Mouse (Mus musculus): ENCODE measurements around the gene Plpp3. TPM values are rescaled to one million over a fixed set of nuclear protein-coding genes. Genes with fewer than 3 reads are reported as not detected.

Plpp3 gene
- total RNA-seq, 2 experiments from 2014 or later: 110 to 114 TPM

DNA sequence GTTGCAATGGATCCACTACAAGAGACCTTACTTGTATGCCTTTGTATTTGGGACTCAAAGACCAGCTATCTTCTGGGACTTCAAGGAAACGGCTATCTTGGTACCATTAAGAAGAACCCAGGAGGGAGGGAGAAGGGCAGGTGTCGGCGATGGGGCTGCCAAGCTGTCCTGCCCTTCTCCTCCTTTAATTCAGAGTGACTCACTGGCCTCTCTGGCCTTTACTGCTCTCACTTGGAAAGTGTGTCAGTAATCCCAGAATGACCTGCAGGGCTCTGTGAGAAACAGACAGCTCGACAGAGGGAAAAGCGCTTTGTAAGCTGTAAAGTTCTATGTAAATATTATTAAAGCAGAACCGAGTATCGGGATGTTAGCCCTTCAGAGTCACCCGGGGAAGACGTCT is 46.9 kb downstream of the Plpp3 start:
- intact Hi-C loops (cut with DNase I): loop anchor here (5.0 kb wide), 1 partner anchor 47 kb away; the partner anchor contains the start of gene Plpp3
- no peak for DNase-seq (ENCODE audit: extremely low spot score in 1 of 2, low spot score in 2 of 2)

DNA sequence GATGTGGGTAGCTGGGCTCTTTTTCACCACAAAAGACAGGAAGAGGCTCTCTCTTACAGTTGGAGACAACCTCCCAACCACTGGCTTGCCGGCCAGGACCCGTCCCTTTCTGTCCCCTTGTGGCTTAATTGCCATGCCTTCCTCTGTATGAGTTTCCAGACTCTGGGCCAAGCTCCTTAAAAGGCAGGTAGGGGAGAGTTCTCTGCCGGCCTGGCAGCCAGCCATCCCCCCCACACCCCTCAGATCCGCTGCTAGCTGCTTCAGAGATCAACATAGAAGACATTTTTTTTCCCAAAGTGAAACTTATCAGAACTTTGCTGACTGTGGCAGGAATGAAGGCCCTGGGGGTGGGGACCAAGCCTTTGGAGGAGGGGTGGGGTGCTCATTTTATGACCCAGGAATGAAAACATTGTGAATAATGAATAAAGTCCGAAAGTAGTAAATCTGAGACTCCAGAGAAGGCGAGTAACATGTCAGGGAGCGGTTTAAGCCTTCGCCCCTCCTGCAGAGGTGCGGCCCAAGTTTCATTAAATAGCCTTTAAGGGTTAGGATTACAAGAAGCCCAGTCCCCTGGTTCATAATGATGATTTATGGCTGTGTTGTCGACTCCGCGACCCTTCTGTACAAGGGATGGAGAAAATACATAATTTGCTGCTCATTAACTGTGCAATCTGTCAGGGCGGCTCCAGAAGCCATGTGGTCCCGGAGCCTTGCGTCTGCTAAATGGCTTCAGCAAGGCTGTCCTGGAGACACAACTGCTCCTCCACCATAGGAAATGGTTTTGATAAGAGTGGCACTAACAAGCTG is 48.1 kb downstream of the Plpp3 start:
- intact Hi-C loops (cut with DNase I): no loop called here
- DNase-seq (ENCODE audit: extremely low spot score in 1 of 2, low spot score in 2 of 2): no peak

DNA sequence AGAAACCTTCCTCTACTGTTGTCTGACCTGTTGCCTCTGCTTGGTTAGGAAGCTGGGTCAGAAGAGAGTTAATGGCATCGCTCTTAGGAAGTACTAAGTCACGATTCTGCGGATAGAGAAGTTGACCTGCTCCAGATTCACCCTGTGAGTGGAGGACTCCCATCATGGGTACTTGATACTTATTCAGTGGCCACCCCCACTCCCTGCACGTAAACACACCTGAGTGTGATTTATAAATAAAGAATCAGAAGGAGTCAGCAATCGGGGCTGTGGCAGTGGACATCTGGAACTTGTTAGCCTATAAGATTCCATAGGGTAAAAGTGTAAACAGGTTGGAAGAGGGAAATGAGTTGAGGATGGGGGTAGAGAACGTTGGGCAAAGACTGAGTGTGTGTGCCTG is 49.0 kb downstream of the Plpp3 start:
- intact Hi-C loops (cut with DNase I): no loop called here
- DNase-seq (ENCODE audit: extremely low spot score in 1 of 2, low spot score in 2 of 2): no peak

DNA sequence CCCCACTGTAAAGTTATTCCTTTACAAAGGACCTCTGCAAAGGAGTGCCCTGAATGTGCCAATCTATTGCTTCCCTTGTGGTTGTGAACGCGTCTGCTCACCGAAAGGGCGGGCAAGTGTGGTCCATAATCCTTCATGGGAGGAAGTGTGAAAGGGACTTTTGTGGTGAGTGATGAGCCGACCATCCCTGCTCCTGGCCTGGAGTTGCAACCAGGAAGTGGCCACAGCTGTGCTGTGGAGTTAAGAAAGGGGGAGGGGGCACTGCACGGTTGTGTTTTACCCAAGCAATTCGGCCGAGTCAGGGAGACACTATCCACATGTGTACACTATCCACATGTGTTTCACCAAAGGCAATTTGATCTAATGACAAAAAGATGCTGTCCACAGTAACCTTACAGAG is 49.8 kb downstream of the Plpp3 start:
- intact Hi-C loops (cut with DNase I): no loop called here

DNA sequence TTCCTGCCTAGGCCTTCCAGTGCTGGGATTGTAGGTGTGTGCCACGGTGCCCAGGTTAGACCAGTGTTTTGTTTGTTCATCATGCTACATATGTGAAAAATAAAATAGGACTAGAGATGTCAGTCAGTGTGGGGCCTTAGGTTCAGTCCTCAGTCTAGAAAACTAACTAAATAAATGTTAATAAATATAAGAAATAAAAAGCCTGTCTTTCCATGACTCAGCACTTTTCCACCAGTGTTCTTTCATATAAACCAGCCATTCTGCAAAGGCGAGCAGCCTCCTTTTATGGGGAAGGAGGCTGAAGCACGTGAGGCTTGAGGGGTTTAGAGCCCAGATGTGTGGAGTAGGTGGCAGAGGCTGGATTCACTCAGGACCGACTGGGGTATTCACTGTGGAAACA is 50.5 kb downstream of the Plpp3 start:
- intact Hi-C loops (cut with DNase I): no loop called here

More for the DNA sequence above, 49.8 kb downstream of the Plpp3 start:
- DNase-seq (ENCODE audit: extremely low spot score in 1 of 2, low spot score in 2 of 2): no peak

DNA sequence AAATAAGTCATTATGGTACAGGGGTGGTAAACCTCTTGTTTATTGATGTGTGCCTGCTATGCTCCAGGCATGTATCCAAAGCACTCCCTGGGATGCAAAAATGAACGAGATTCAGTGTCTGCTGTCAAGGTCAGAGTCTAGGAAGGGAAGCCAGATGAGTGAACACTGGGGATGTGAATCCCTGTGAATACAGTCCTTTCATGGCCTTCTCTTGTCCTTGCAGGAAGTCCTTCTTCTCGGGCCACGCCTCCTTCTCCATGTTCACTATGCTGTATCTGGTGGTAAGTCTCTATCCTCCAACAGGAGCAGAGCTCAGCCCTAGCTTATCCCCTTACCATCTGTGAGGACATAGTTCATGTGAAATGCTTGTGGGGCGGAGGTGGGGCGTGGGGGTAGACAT is 51.8 kb downstream of the Plpp3 start:
- intact Hi-C loops (cut with DNase I): no loop called here
- no peak for DNase-seq (ENCODE audit: extremely low spot score in 1 of 2, low spot score in 2 of 2)

More for the DNA sequence above, 50.5 kb downstream of the Plpp3 start:
- no peak for DNase-seq (ENCODE audit: extremely low spot score in 1 of 2, low spot score in 2 of 2)

DNA sequence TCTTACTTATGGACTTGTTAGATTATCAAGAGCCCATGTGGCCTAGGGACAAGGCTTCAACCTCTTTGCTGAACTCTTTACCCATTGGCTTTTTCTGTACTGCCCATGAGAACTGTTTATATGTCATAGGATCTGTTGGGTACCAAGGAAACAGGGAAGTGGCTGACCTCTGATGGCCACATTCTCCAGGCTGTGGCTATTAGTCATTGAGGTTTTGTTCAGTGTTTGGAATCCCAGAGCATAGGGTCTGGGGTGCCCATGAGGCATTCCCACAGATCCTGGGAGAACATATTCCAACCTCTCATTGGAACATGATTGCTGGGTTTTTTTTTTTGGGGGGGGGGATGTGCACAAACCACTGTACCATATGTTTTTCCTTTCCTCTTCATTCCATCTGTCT is 56.2 kb downstream of the Plpp3 start:
- intact Hi-C loops (cut with DNase I): no loop called here
- no peak for DNase-seq (ENCODE audit: extremely low spot score in 1 of 2, low spot score in 2 of 2)

DNA sequence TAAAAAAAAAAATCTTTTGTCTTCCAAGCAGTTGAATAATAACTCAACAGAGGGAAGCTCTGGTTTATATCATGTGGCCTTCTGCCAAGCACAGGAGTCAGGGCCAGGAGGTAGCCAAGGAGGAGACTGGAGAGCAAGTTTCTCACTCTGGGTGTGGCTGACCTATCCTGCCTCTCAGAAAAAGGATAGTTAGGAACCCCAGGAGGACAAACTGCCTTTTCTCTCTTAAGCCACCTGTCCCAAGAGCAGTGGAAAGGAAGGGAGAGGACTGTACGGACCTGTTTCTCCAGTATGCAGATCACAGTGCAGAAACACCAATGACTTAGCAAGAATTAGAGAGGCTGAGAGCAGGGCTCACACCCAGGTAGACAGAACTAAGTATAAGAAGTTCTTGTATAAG is 57.3 kb downstream of the Plpp3 start:
- DNase-seq (ENCODE audit: extremely low spot score in 1 of 2, low spot score in 2 of 2): no peak
- intact Hi-C loops (cut with DNase I): no loop called here

DNA sequence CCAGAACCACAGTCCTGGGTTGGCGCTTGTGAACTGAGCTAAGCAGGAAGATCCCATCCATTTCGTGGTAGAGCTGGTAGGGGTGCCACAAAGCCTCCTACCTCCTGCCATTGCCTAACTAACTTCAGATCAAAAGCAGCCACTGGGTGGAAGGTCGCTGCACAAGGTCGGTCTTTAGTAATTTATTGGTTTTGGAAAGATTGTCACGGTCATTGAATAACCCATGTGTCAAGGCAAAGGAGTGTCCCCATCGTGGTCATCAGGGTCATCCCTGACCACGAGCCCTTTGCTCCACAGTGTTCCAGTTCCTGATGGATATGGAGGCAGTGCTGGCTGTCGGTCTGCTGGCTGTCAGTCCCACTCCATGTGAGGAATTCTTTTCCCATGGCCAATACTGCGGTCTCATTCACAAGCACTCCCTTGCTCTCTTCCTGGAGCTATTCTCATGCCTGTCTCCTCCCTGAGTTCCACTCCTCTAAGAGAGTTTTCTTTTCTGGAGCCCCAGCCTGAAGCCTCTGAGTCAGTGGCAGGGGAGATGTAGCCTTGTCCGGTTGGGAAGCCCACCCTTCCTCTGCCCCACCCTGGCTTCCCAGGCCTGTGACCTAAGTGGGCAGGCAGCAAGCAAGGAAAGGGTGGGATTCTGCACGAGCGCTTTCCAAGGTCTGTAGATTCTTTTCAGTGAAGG is 58.7 kb downstream of the Plpp3 start:
- intact Hi-C loops (cut with DNase I): no loop called here
- DNase-seq (ENCODE audit: extremely low spot score in 1 of 2, low spot score in 2 of 2): no peak

DNA sequence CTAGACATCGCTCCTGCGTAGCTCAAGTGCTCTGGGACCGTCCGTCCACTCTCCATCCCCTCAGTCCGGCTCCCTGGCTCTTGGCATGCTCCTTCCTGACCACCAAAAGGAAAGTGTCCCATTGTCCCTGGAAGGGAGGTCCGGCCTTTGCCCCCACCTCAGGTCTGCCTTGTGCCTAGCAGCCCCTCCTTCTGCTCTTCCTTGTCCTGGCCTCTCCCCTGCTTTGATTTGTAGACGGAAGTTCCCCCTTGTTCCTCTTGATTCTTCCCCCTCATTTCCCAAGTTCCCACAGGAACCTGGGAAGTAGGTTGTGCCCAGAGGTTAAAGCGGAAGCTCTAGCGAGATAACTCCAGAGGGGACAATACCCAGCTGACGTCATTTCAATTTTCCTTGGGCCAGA is 61.1 kb downstream of the Plpp3 start:
- intact Hi-C loops (cut with DNase I): no loop called here
- DNase-seq (ENCODE audit: extremely low spot score in 1 of 2, low spot score in 2 of 2): no peak

DNA sequence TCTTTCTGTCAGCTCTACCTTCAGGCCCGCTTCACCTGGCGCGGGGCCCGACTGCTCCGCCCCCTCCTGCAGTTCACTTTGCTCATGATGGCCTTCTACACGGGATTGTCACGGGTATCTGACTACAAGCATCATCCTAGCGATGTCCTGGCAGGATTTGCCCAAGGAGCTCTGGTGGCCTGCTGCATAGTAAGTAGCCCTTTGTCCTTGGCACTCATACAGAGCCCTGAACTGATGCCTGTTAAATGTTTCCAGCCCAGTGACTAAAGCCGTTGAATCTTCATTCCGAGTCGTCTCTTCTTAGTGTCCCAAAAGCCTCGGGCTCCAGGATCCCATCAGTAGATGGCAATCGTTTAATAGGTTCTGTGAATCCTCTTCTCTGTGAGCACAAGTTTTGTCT is 62.2 kb downstream of the Plpp3 start:
- intact Hi-C loops (cut with DNase I): no loop called here
- DNase-seq (ENCODE audit: extremely low spot score in 1 of 2, low spot score in 2 of 2): peak in 1 of 2 experiments; percentile 30

DNA sequence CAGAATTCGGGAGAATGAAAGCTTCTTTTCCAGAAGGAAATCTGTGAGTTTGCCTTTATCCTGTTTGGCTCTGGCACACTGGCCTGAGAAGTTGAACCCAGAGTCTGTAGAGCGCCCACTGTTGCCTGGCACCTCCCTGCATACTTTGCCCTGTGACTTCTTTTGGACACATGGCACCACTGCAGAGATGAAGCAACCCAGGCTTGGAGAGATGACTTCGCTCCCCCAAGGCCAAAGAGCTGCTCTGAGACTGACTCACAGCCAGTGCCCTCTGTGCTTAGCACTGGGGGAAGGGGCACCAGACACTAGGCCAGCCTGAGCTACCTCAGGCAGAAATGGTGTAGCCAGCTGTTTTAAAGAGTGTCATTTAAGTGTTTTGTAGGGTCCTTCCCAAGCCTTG is 63.7 kb downstream of the Plpp3 start:
- intact Hi-C loops (cut with DNase I): no loop called here
- DNase-seq (ENCODE audit: extremely low spot score in 1 of 2, low spot score in 2 of 2): no peak

DNA sequence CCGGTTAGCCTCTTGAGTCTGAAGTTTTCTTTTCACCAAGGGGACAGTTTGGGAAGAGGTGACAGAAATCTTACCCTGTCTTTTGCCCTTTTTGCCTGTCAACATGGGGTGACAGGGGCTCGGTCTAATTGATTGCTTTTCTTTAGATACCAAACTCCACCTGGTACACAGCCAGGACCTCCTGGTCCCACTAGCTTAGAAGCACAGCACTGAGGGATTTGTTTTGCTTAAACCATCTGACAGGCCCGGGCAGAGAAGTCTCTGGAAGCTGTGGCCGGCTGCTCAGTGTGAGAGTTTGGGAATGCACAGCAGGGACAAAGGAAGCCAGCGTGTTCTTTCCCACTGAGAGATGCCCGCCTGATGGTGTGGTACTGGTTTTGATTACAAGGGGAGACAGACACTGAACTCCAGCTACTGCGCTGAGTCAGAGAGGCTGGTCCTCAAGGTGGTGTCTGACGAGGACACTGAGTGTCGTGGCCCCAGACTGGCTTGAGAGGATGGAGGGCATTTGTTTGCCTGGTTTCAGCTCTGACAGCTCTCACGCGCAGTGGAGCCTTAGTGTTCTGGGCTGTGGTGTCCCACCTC is 64.2 kb downstream of the Plpp3 start:
- no peak for DNase-seq (ENCODE audit: extremely low spot score in 1 of 2, low spot score in 2 of 2)
- intact Hi-C loops (cut with DNase I): no loop called here

DNA sequence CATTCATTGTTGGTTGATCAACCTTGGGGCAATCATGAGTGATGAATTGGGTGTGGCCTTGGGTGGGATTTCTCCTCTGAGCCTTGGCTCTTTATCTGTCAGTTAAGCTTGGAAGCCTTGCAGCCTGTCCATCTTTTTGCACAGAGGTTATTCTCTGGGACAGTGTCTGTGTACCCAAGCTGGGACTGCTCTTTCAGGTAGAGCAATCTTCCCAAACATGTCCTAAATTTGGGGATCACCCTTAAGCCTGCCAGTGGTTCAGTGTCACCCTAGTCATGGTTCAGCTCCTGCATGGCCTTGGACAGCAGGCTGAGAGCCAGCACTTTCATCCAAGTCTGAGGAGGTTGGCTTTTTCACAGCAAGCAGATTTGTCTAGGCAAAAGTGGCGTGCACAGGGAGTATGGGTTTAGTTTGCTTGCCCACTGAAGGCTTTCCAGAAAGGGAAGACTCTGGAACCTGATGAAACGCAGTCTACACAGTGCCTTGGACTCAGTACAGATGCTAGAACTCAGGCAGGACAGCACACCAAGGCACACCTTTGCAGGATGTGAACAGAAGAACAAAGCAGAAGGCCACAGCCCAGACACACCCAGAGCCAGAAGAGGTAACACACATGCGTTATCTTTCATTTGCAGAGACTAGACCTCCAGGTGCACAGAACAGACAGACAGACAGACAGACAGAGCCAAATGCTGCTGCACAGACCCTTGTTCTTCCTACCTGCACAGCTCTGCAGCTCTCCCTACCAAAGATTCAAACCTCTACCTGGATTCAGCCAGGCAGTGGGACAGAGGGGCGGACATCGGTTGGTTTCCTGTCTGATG is 66.2 kb downstream of the Plpp3 start:
- no peak for DNase-seq (ENCODE audit: extremely low spot score in 1 of 2, low spot score in 2 of 2)
- intact Hi-C loops (cut with DNase I): no loop called here

DNA sequence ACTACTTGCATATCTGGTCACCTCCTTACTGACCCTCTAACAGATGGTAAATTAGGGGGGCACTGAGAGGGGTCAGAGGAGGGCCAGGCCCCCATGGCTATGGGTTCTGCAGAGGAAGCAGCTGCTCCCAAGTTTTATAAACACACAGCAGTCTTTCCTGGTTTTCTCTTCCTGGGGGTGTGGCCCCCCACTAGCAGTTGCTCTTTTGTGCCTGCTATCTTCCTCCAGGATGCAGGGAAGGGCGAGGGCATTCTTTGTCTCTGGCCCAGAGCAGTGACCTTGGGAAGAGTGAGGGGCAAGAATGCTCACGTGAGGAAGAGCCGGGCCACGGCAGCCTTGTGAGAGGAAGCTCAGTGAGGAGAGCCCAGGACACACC is 66.8 kb downstream of the Plpp3 start:
- intact Hi-C loops (cut with DNase I): no loop called here
- no peak for DNase-seq (ENCODE audit: extremely low spot score in 1 of 2, low spot score in 2 of 2)

DNA sequence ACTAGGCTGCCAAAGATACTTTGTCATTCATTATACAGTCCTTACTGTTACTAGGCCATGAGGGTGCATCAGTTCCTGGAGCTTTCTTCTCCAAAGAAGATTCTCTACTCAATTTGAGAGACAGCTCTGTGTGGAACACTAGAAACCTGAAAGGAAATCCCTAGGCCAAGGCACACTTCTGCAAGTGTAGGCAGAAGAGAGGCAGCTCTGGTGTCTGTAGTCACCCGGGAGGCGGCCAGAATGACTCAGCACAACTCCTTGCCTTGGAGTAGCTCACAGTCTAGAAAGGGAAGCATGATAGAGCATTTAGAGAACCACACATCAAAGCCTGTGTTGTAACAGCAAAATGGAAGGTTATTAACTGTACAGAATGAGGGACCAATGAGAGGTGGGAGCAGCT is 68.4 kb downstream of the Plpp3 start:
- intact Hi-C loops (cut with DNase I): no loop called here
- DNase-seq (ENCODE audit: extremely low spot score in 1 of 2, low spot score in 2 of 2): peak in 1 of 2 experiments; percentile 58

DNA sequence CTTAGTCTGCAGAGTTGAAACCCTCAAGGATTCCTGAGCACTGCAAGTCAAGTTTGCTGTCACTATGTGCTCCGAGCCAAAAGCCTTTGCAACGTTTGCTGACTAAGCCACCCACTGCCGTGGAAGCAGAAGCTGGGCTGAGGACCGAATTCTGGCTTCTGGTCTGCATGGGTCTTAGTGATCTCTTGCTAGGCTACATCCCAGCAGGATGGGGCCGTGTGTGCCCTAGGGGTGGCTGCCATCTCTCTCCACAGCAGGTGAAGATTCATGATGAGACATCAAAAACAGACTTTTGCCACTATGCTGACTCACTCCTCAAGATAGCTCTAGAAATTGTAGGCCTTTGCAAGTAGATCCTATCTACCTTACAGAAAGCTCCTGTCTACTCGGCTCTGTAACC is 69.2 kb downstream of the Plpp3 start:
- intact Hi-C loops (cut with DNase I): no loop called here
- DNase-seq (ENCODE audit: extremely low spot score in 1 of 2, low spot score in 2 of 2): no peak

DNA sequence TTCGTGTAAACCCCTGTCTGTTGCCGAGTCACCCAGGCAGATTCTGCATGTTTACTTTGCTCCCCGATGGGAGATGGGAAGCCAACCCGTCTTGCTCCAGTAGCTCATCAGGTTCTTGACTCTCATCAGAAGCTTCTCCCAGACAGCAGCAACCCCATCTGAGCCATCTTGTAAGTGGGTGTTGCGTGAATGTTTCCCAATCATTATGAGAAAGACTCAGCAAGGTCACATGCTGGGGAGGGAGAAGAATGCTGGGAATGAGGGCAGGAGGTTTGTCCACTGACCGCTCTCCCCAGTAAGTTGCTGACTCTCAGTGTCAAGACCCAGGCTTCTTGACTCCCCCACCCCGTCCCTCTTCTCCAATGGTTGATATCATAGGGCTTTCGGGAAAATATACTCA is 73.0 kb downstream of the Plpp3 start:
- no peak for DNase-seq (ENCODE audit: extremely low spot score in 1 of 2, low spot score in 2 of 2)
- intact Hi-C loops (cut with DNase I): no loop called here

DNA sequence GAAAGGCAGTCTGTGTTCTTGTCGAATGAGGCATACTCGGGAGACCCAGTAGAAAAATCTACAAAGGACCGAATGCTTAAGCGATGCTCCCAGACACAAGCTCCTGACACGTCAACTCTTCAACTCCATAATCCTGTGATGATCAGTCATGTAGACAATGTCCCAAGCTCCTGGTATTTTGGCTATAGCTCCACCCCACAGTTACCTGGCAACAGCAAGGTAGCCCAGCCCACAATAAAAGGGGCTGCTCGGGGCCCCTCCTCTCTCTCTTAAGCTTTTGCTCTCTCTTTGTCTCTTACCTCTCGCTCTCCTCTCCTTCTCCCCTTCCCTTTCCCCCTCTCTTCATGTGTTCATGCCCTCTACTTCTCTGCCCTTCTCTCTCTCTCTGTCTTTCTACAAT is 83.1 kb downstream of the Plpp3 start:
- no peak for DNase-seq (ENCODE audit: extremely low spot score in 1 of 2, low spot score in 2 of 2)
- intact Hi-C loops (cut with DNase I): no loop called here
